Mouse (Mus musculus) lung, embryonic 14.5 days (tissue): ENCODE measurements around the gene Borcs6. TPM values are rescaled to one million over a fixed set of nuclear protein-coding genes. Genes with fewer than 3 reads are reported as not detected.

Experiments
- ATAC-seq: fragments of 200-750 bp; cut with Nextera tagmentation; 2 replicates; pipeline ENCODE4 v1.8.0; 2017; ENCODE audit warnings: mild to moderate bottlenecking, moderate TSS enrichment, moderate library complexity; ENCODE audit not compliant: insufficient read depth
- DNase-seq: peaks from one replicate; pipeline ENCODE4 v3.0.0-alpha.2; 2015
- H3K27ac ChIP-seq: fragments of 300-500 bp; sonication (generic); 2 replicates; pipeline ENCODE4 v1.5.1; 2014; ENCODE audit warnings: low read depth, mild to moderate bottlenecking, moderate library complexity
- H3K27me3 ChIP-seq: fragments of 300-500 bp; sonication (generic); 2 replicates; pipeline ENCODE4 v1.6.1; 2014; ENCODE audit warnings: low read length, control low read depth; ENCODE audit not compliant: insufficient read depth
- H3K36me3 ChIP-seq: fragments of 300-500 bp; sonication (generic); 2 replicates; pipeline ENCODE4 v1.6.1; 2014; ENCODE audit warnings: control low read depth; ENCODE audit not compliant: insufficient read depth
- H3K4me1 ChIP-seq: fragments of 300-500 bp; sonication (generic); 2 replicates; pipeline ENCODE4 v1.6.1; 2014; ENCODE audit warnings: antibody characterized with exemption, control low read depth; ENCODE audit not compliant: insufficient read depth
- H3K4me2 ChIP-seq: fragments of 300-500 bp; sonication (generic); 2 replicates; pipeline ENCODE4 v1.6.1; 2014; ENCODE audit warnings: mild to moderate bottlenecking
- H3K4me3 ChIP-seq: fragments of 300-500 bp; sonication (generic); 2 replicates; pipeline ENCODE4 v1.5.1; 2014; ENCODE audit warnings: low read depth, low read length
- H3K9ac ChIP-seq: fragments of 300-500 bp; sonication (generic); 2 replicates; pipeline ENCODE4 v1.6.1; 2014
- H3K9me3 ChIP-seq: fragments of 300-500 bp; sonication (generic); 2 replicates; pipeline ENCODE4 v1.6.1; 2016; ENCODE audit warnings: low read depth, low read length, control low read depth
- CTCF ChIP-seq: IDR thresholded peaks from 2 replicates; pipeline ENCODE4 v1.5.1; 2016; ENCODE audit warnings: antibody characterized with exemption, low read depth
- WGBS: fragments of 180-500 bp; shearing (Covaris S2); extraction: QIAGEN DNeasy Blood & Tissue Kit; methylation state at CpG from one replicate; pipeline ENCODE4 v1.1.7; 2014; 5-methylcytosine and 5-hydroxymethylcytosine counted together
- polyA plus RNA-seq: library from polyadenylated mRNA; unstranded; fragments of >200 nt; fragmentation: Nextera tagmentation; extraction: Ambion mirVana; gene quantifications from 2 replicates; pipeline ENCODE4 v1.2.1, GENCODE M21; 2014

The Borcs6 gene
- polyA plus RNA-seq, 1 experiment from 2014 or later: 9.5 TPM

DNA sequence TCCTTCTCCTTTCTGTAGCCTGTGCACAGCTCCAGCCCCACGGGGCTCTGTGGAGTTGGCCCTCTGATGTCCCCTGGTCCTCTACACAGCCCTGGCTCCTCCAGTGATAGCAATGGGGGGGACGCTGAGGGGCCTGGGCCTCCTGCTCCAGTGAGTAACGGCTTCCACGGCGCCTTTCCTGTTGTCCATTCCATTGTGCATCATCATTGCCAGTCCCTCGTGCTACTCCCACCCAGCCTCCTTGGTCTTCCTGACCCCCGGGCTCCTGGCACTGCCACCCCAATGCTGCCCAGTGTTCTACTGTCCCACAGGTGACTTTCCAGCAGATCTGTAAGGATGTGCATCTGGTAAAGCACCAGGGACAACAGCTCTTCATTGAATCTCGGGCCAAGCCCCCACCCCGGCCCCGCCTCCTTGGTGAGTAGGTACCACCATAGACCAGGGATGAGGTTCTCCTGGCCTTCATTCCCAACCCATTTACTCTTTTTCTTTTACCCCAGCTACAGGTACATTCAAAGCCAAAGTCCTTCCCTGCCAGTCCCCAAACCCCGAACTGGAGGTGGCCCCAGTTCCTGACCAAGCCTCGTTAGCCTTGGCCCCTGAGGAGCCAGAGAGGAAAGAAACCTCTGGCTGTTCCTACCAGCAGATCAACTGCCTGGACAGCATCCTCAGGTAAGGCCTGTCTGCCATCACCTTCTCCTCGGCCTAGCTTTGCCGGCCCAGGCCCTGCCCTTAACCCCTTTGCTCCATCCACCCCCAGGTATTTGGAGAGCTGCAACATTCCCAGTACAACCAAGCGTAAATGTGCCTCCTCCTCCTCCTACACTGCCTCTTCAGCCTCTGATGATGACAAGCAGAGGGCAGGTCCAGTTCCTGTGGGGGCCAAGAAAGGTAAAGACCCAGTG is 44.3 kb downstream of the Borcs6 start:
- H3K27ac ChIP-seq: no peak overlapping the region
- H3K4me1 ChIP-seq: peaks cover 10% of the 10 kb centered on the region; the same call in 1 of the 2 replicates
- TF ChIP-seq CTCF: no peak
- peaks cover 84% of the 10 kb centered on the region for H3K36me3 ChIP-seq
- no peak overlapping the region for H3K4me3 ChIP-seq
- H3K9me3 ChIP-seq: no peaks in the 10 kb centered on the region
- 86% methylated on average over 15 of the region's 15 CpGs for WGBS
- H3K9ac ChIP-seq: no peak overlapping the region
- DNase-seq: no peak
- H3K4me2 ChIP-seq: no peak overlapping the region
- no peaks in the 10 kb centered on the region for H3K27me3 ChIP-seq
- no peak for ATAC-seq

DNA sequence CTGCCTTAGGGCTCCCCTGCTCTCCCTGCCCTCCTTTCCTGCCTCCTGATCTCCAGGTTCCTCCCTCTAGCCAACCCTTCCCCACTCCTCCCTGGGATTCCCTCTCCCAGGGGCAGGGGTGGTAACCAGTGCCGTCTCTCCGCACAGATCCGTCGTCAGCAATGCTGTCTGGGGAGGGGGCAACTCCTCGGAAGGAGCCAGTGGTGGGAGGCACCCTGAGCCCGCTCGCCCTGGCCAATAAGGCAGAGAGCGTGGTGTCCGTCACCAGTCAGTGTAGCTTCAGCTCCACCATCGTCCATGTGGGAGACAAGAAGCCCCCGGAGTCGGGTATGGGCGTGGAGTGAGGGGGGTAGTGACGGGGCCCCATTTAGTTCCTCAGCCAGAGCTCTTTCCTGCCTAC is 45.0 kb downstream of the Borcs6 start:
- no peaks in the 10 kb centered on the region for H3K27me3 ChIP-seq
- no peak overlapping the region for H3K4me2 ChIP-seq
- peaks cover 7% of the 10 kb centered on the region; the same call in 1 of the 2 replicates for H3K4me1 ChIP-seq
- H3K9ac ChIP-seq: no peak overlapping the region
- no peaks in the 10 kb centered on the region for H3K9me3 ChIP-seq
- H3K4me3 ChIP-seq: no peak overlapping the region
- 83% methylated on average over 14 of the region's 14 CpGs for WGBS
- H3K36me3 ChIP-seq: peaks cover 91% of the 10 kb centered on the region
- H3K27ac ChIP-seq: no peak overlapping the region
- TF ChIP-seq CTCF: no peak
- no peak for DNase-seq
- no peak for ATAC-seq

DNA sequence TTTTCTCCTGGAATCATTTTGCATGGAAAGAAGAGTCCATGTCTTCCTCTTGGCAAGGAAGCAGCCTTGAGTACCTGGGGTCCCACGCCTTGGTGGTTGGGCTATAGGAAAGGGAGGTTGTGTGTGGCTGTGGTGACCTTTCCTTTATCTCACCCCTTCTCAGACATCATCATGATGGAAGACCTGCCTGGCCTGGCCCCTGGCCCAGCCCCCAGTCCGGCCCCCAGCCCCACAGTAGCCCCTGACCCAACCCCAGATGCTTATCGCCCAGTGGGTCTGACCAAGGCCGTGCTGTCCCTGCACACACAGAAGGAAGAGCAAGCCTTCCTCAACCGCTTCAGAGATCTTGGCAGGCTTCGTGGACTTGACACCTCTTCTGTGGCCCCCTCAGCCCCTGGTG is 45.7 kb downstream of the Borcs6 start:
- ATAC-seq: no peak
- WGBS: 71% methylated on average over 6 of the region's 6 CpGs
- DNase-seq: no peak
- Histone ChIP-seq H3K27ac (no peak overlapping the region), H3K36me3 (peaks cover 94% of the 10 kb centered on the region), H3K4me3 (no peak overlapping the region), H3K27me3 (no peaks in the 10 kb centered on the region), H3K4me1 (0 out of 2 replicates have a peak, but pooled peaks cover 3% of the 10 kb centered on the region), H3K4me2 (no peak overlapping the region), H3K9ac (no peak overlapping the region), H3K9me3 (no peaks in the 10 kb centered on the region)
- TF ChIP-seq CTCF: no peak

DNA sequence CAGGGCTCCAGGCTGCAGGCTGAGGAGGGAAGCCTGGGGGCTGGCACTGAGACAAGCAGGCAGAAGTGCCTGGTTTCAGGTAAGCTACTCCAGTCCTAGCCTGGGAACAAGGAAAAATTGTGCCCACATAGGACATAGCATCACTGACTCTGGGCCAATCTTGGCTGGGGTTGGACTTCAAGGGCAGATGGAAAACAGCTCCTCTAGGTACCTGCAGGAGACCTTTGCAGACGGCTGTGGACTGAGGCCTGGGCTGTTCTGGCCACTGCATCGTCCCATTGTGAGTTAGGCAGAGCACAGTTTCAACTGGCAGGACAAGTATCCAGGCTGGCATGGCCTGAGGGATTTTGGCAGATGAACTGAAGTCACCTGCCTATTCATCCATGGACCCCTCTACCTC is 46.3 kb downstream of the Borcs6 start:
- H3K9ac ChIP-seq: no peak overlapping the region
- H3K9me3 ChIP-seq: no peaks in the 10 kb centered on the region
- TF ChIP-seq CTCF: no peak
- no peak overlapping the region for H3K4me2 ChIP-seq
- peaks cover 89% of the 10 kb centered on the region for H3K36me3 ChIP-seq
- DNase-seq (no peak), ATAC-seq (no peak)
- H3K4me3 ChIP-seq: no peak overlapping the region
- no peaks in the 10 kb centered on the region for H3K27me3 ChIP-seq
- no peak overlapping the region for H3K27ac ChIP-seq
- WGBS: 87% methylated on average over 2 of the region's 2 CpGs
- H3K4me1 ChIP-seq: no peaks in the 10 kb centered on the region

DNA sequence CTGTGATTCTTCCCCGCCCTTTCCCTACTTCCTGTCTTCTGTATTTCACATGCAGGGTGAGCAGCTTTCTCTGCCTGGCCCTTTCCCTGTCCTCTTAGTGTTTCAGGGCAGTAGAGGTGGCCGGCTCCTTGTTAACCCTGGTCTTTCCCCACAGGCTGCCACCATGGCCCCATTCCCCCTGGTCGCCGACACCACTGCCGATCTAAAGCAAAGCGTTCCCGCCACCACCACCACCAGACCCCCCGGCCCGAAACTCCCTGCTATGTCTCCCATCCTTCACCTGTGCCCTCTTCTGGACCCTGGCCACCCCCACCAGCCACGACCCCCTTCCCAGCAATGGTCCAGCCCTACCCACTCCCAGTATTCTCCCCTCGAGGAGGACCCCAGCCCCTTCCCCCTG is 46.8 kb downstream of the Borcs6 start:
- WGBS: 88% methylated on average over 11 of the region's 11 CpGs
- no peak overlapping the region for H3K4me2 ChIP-seq
- TF ChIP-seq CTCF: no peak
- H3K9me3 ChIP-seq: no peaks in the 10 kb centered on the region
- no peak overlapping the region for H3K27ac ChIP-seq
- H3K36me3 ChIP-seq: peaks cover 84% of the 10 kb centered on the region
- H3K4me3 ChIP-seq: no peak overlapping the region
- DNase-seq: no peak
- H3K4me1 ChIP-seq: no peaks in the 10 kb centered on the region
- no peak overlapping the region for H3K9ac ChIP-seq
- H3K27me3 ChIP-seq: no peaks in the 10 kb centered on the region
- ATAC-seq: no peak

DNA sequence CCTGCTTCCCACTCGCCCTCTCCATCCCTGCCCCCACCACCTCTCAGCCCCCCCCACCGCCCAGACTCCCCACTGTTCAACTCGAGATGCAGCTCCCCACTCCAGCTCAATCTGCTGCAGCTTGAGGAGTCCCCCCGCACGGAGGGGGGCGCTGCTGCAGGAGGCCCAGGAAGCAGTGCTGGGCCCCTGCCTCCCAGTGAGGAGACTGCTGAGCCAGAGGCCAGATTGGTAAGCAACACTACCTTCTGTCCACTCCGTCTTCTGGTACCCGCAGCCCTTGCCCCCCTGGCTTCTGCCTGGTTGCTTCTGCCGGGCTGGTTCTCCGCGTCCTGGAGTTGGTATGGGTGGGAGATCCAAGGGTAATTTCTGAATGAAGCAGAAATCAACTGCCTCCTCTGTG is 47.3 kb downstream of the Borcs6 start:
- WGBS: 85% methylated on average over 11 of the region's 11 CpGs
- no peak overlapping the region for H3K9ac ChIP-seq
- no peak for ATAC-seq
- no peak overlapping the region for H3K4me3 ChIP-seq
- no peak for TF ChIP-seq CTCF
- no peaks in the 10 kb centered on the region for H3K27me3 ChIP-seq
- DNase-seq: no peak
- no peaks in the 10 kb centered on the region; the same call in 1 of the 2 replicates for H3K4me1 ChIP-seq
- H3K27ac ChIP-seq: no peak overlapping the region
- H3K9me3 ChIP-seq: no peaks in the 10 kb centered on the region
- H3K4me2 ChIP-seq: no peak overlapping the region
- H3K36me3 ChIP-seq: peaks cover 78% of the 10 kb centered on the region

DNA sequence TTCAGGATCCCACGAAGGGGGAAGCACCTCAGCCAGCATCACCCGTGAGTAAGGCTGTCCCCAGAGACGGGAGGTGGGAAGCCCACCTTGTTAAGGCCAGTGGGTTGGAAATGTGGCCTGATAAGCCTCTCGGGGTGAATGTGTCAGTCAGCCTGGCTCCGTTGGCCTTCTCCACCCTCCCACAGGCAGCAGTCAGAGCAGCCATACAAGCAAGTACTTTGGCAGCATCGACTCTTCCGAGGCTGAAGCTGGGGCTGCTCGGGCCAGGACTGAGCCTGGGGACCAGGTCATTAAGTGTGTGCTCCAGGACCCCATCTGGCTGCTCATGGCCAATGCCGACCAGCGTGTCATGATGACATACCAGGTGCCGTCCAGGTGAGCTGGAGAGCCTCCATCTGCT is 48.2 kb downstream of the Borcs6 start:
- H3K4me3 ChIP-seq: no peak overlapping the region
- ATAC-seq (no peak), DNase-seq (no peak)
- no peak overlapping the region for H3K9ac ChIP-seq
- 88% methylated on average over 11 of the region's 11 CpGs for WGBS
- no peak overlapping the region for H3K4me2 ChIP-seq
- H3K36me3 ChIP-seq: peaks cover 70% of the 10 kb centered on the region
- no peak for TF ChIP-seq CTCF
- no peaks in the 10 kb centered on the region; the same call in 1 of the 2 replicates for H3K4me1 ChIP-seq
- no peaks in the 10 kb centered on the region for H3K27me3 ChIP-seq
- H3K9me3 ChIP-seq: no peaks in the 10 kb centered on the region
- H3K27ac ChIP-seq: no peak overlapping the region
